Mouse (Mus musculus) midbrain, embryonic 12.5 days (tissue): ENCODE data around the gene Zmiz1. TPM values are rescaled to one million over a fixed set of nuclear protein-coding genes. Genes with fewer than 3 reads are reported as not detected.

Experiments
- ATAC-seq: fragments of 200-750 bp; cut with Nextera tagmentation; 2 replicates; pipeline ENCODE4 v1.8.0; 2017; ENCODE audit warnings: low read depth, moderate TSS enrichment, moderate library complexity; ENCODE audit not compliant: low FRiP score
- H3K27ac ChIP-seq: fragments of 300-500 bp; sonication (generic); replicated peaks from 2 replicates; pipeline ENCODE4 v1.5.1; 2016; ENCODE audit warnings: mild to moderate bottlenecking
- H3K27me3 ChIP-seq: fragments of 300-500 bp; sonication (generic); 2 replicates; pipeline ENCODE4 v1.6.1; 2016; ENCODE audit warnings: mild to moderate bottlenecking
- H3K36me3 ChIP-seq: fragments of 300-500 bp; sonication (generic); 2 replicates; pipeline ENCODE4 v1.6.1; 2016
- H3K4me1 ChIP-seq: fragments of 300-500 bp; sonication (generic); 2 replicates; pipeline ENCODE4 v1.6.1; 2016
- H3K4me2 ChIP-seq: fragments of 300-500 bp; sonication (generic); replicated peaks from 2 replicates; pipeline ENCODE4 v1.6.1; 2016; ENCODE audit warnings: mild to moderate bottlenecking, moderate library complexity
- H3K4me3 ChIP-seq: fragments of 300-500 bp; sonication (generic); 2 replicates; pipeline ENCODE4 v1.5.1; 2016; ENCODE audit warnings: mild to moderate bottlenecking
- H3K9ac ChIP-seq: fragments of 300-500 bp; sonication (generic); replicated peaks from 2 replicates; pipeline ENCODE4 v1.6.1; 2016; ENCODE audit warnings: mild to moderate bottlenecking, moderate library complexity
- H3K9me3 ChIP-seq: fragments of 300-500 bp; sonication (generic); 2 replicates; pipeline ENCODE4 v1.6.1; 2016; ENCODE audit warnings: mild to moderate bottlenecking
- WGBS: fragments of 180-500 bp; shearing (Covaris S2); methylation state at CpG from one replicate; pipeline ENCODE4 v1.1.7; 2016; 5-methylcytosine and 5-hydroxymethylcytosine counted together
- polyA plus RNA-seq: library from polyadenylated mRNA; unstranded; fragments of >200 nt; fragmentation: Nextera tagmentation; extraction: Ambion mirVana; gene quantifications from 2 replicates; pipeline ENCODE4 v1.2.1, GENCODE M21; 2016

Gene Zmiz1
- polyA plus RNA-seq, 1 experiment from 2014 or later, result 79.4 TPM

- WGBS, result 80% methylated on average over 7 of the region's 7 CpGs
- H3K4me3 ChIP-seq, result no peak overlapping the region
- no peak for ATAC-seq
- H3K4me1 ChIP-seq, result peaks cover 94% of the 10 kb centered on the region
- H3K4me2 ChIP-seq, result no peak overlapping the region
- no peak overlapping the region for H3K9ac ChIP-seq
- H3K27me3 ChIP-seq, result no peaks in the 10 kb centered on the region
- no peaks in the 10 kb centered on the region for H3K9me3 ChIP-seq
- no peaks in the 10 kb centered on the region for H3K36me3 ChIP-seq
- H3K27ac ChIP-seq, result peak overlapping the region; percentile 39; the same call in 1 of the 2 replicates
Measured at GRCm38 (mm10) chr14:25487470-25487955, 28.5 kb downstream of the Zmiz1 start.

GRCm38 (mm10) chr14:25488097-25488613 lies 29.2 kb downstream of the Zmiz1 start:
- ATAC-seq, result no peak
- H3K4me2 ChIP-seq, result no peak overlapping the region
- peaks cover 94% of the 10 kb centered on the region for H3K4me1 ChIP-seq

DNA sequence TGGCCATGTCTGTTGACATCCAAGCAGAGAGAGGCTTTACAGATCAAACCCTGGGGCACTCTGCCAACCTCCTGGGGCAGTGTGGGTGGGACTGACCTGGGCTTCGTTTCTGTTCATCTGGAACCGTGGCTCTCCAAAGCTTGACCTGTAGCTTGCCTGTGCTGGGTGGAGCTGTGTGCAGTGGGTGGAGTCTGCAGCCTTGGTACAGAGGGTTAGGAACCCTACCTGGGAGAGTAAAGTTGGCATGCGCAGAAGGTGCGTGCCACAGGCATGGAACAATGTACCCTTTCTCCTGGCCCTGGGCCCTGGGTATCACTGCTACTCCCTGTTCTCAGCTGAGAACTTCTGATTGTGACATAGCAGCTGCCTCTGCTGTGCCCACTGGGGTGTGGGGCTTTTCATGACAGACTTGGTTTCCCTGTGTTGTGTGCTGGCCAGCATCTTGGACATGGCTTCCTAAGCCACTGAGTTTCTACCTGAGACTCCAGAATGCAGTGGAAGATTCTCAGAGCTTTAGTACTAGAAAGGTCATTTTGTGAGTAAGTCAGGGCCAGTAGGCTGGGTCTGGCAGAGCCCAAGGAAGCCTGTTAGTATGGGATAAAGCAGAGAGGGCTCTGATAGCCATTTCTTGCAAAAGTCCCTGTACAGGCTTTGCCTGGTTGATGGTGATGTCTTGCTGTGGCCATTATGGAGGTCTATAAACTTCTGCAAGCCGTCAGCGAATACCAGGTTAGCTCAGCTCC lies 30.5 kb downstream of the Zmiz1 start:
- no peak overlapping the region for H3K9ac ChIP-seq
- no peaks in the 10 kb centered on the region for H3K27me3 ChIP-seq
- H3K4me1 ChIP-seq, result peaks cover 94% of the 10 kb centered on the region
- H3K27ac ChIP-seq, result no peak overlapping the region
- no peak overlapping the region for H3K4me3 ChIP-seq
- no peak overlapping the region for H3K4me2 ChIP-seq
- no peaks in the 10 kb centered on the region for H3K36me3 ChIP-seq
- H3K9me3 ChIP-seq, result no peaks in the 10 kb centered on the region
- no peak for ATAC-seq
- 80% methylated on average over 6 of the region's 6 CpGs for WGBS

More at GRCm38 (mm10) chr14:25488097-25488613, 29.2 kb downstream of the Zmiz1 start:
- Histone ChIP-seq H3K4me3 (no peak overlapping the region), H3K9ac (no peak overlapping the region), H3K27me3 (no peaks in the 10 kb centered on the region), H3K36me3 (no peaks in the 10 kb centered on the region), H3K9me3 (no peaks in the 10 kb centered on the region), H3K27ac (peak overlapping the region; percentile 39)
- WGBS, result 79% methylated on average over 6 of the region's 6 CpGs

- Histone ChIP-seq H3K4me3 (no peak overlapping the region), H3K27me3 (no peaks in the 10 kb centered on the region), H3K9ac (no peak overlapping the region), H3K9me3 (no peaks in the 10 kb centered on the region), H3K4me1 (peaks cover 94% of the 10 kb centered on the region), H3K36me3 (no peaks in the 10 kb centered on the region), H3K4me2 (no peak overlapping the region), H3K27ac (peak overlapping the region; percentile 64)
- no peak for ATAC-seq
- 72% methylated on average over 5 of the region's 5 CpGs for WGBS
Measured at GRCm38 (mm10) chr14:25491961-25492360, 33.0 kb downstream of the Zmiz1 start.

DNA sequence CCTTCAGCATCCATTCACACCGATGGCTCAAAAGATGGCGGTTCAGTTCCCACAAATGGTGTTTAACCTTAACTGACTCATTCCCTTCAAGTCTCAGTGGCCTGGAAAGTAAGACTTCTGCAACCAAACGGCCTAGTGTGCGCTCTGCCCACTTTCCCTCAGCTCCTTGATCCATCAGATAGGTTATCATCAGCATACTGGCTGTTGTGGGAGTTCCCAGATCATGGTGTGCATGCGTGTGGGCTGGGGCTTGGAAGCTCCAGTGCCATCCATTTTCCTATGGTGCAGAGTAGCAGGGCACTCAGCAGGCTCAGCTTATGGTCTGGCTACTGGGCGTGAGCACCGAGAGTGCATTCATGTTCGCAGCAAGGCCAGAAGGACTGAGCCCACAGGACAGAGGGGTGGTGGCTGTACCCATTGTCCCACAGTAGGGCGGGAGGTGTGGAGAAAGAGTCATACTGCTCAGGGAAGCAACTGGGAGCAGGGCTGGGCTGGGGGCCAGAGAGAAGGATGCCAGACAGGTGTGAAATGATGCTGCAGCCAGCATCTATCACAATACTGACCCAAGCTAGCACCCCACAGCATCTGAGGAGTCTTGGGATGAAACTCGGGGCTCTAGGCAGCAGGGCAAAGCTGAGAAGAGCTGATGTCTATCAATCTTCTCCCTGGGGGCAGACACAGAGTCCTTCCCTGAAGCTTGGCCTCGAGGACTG lies 33.7 kb downstream of the Zmiz1 start:
- peaks cover 94% of the 10 kb centered on the region for H3K4me1 ChIP-seq
- H3K27ac ChIP-seq, result peak overlapping the region; percentile 64
- H3K9me3 ChIP-seq, result no peaks in the 10 kb centered on the region
- 82% methylated on average over 11 of the region's 11 CpGs for WGBS
- no peak overlapping the region; the same call in 1 of the 2 replicates for H3K4me2 ChIP-seq
- H3K9ac ChIP-seq, result no peak overlapping the region; the same call in 1 of the 2 replicates
- no peak overlapping the region for H3K4me3 ChIP-seq
- H3K27me3 ChIP-seq, result no peaks in the 10 kb centered on the region
- no peak for ATAC-seq
- H3K36me3 ChIP-seq, result no peaks in the 10 kb centered on the region

DNA sequence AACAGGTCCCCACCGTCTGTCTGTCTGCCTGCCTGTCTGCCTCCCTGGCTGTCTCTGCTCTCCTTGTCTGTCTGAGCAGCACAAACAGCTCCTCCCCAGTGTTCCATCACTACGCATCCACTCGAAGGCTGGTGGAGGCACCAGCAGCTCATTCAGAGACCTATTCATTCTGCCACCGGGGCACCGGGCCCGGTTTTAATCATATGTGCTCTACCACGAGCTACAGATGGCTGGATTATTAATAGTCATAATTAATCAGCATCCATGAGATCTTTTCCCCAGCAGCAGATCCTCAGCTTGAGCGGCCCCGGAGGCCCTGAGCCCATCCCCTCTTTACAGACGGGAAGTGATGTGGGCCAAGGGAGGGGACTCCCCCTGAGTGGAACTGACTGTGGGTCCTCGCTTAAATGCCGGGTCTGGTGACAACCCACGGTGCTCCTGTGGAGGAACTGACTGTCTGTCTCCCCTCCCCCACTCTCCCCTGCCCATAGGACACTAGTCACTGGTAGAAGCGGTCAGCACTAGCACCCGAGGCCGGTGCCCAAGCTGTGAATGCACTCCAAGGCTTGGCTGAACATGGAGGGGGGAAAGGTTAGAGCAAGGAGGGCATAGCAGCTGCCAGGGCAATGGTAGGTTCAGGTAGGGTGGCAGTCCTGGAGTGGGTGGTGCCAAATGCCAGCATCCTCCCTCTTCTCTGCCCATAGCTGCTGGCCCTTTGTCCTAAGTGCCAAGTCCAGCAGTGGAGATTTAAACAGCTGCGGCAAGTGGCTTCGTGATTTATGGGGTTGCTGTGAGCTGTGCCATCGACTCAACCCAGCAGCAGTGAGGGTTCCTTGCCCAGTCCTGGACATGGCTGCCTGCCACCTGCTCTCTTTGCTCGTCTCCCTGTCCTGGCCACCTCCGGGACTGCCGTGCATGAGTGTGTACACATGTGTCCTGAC lies 34.6 kb downstream of the Zmiz1 start:
- Histone ChIP-seq H3K27me3 (no peaks in the 10 kb centered on the region), H3K9ac (peak overlapping the region; percentile 29; the same call in 1 of the 2 replicates), H3K4me2 (no peak overlapping the region; the same call in 1 of the 2 replicates), H3K4me1 (peaks cover 94% of the 10 kb centered on the region), H3K9me3 (no peaks in the 10 kb centered on the region), H3K4me3 (no peak overlapping the region), H3K36me3 (no peaks in the 10 kb centered on the region), H3K27ac (peak overlapping the region; percentile 64)
- ATAC-seq, result peak; percentile 12; the same call in 1 of the 2 replicates
- WGBS, result 70% methylated on average over 22 of the region's 22 CpGs

DNA sequence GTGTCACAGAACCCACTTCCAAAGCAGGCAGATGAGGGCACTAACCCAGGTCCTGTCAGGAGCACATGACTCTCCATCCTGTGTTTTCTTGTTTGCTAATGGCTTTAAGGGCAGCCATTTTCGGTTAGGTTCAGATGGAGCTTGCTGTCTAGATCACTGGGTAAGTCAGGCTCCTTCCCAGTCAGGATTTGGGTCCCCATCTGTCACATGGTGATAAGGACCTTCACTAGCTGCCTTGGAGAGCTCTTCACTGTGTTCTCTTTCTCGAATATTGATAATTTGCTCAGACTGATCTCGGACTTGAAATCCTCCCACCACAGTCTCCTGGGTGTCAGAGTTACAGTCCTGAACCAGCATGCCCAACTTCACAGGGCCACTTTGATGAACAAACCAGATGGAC lies 35.8 kb downstream of the Zmiz1 start:
- Histone ChIP-seq H3K27me3 (no peaks in the 10 kb centered on the region), H3K36me3 (0 out of 2 replicates have a peak, but pooled peaks cover 5% of the 10 kb centered on the region), H3K27ac (peak overlapping the region; percentile 40; the same call in 1 of the 2 replicates), H3K4me3 (no peak overlapping the region), H3K4me1 (peaks cover 94% of the 10 kb centered on the region), H3K9ac (no peak overlapping the region), H3K9me3 (no peaks in the 10 kb centered on the region), H3K4me2 (no peak overlapping the region)
- 84% methylated on average over 3 of the region's 3 CpGs for WGBS
- ATAC-seq, result no peak

DNA sequence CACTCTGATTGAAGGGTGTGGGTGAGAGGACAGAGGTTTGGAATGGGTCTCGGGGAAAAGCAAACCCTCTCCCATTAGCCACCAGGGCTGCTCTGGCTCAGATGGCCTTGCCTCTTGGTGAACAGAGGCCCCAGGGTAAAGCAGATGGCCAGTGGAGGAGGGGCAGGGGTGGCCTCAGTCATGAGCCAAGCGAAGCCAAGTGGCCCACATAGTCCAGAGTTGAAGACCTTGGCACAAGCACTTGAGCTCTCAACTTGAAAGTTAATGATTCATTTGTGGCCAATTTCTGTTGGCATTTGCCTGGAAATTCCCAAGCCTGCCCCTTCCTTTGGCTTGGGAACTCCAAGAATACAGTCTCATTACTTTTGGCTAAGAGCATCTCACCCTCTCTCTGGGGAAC lies 37.1 kb downstream of the Zmiz1 start:
- no peaks in the 10 kb centered on the region for H3K27me3 ChIP-seq
- 0 out of 2 replicates have a peak overlapping the region, but pooled peaks have one; percentile 49 for H3K27ac ChIP-seq
- H3K4me1 ChIP-seq, result peaks cover 99% of the 10 kb centered on the region
- no peak overlapping the region for H3K4me2 ChIP-seq
- H3K9ac ChIP-seq, result 0 out of 2 replicates have a peak overlapping the region, but pooled peaks have one; percentile 28
- H3K36me3 ChIP-seq, result 0 out of 2 replicates have a peak, but pooled peaks cover 5% of the 10 kb centered on the region
- no peaks in the 10 kb centered on the region for H3K9me3 ChIP-seq
- ATAC-seq, result no peak
- no peak overlapping the region for H3K4me3 ChIP-seq
- WGBS, result 66% methylated on average over 2 of the region's 2 CpGs

- no peak overlapping the region for H3K9ac ChIP-seq
Measured at GRCm38 (mm10) chr14:25496989-25497388, 38.0 kb downstream of the Zmiz1 start.

DNA sequence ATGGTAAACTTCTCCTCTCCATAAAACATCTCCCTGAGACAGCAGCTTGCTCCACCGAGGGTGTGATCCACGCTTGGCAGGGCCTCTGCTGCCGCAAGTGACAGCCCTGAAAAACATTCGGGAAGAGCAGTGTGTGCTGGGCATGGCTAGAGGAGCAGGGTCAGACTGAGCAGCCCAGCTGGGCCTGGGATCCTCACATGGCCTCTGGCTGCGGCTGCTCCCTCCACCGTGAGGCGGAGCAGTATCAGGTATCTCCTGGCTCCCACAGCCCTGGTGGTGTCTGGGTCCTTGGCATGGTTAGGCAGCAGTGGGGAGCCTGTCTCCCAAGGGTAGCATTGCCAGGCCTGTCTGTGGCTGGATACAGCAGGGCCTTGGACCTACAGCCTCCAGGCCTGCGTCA lies 38.6 kb downstream of the Zmiz1 start:
- H3K27me3 ChIP-seq, result no peaks in the 10 kb centered on the region
- peak overlapping the region; percentile 39; the same call in 1 of the 2 replicates for H3K9ac ChIP-seq
- peaks cover 91% of the 10 kb centered on the region for H3K4me1 ChIP-seq
- WGBS, result 42% methylated on average over 8 of the region's 8 CpGs
- 0 out of 2 replicates have a peak overlapping the region, but pooled peaks have one; percentile 0 for H3K4me2 ChIP-seq
- ATAC-seq, result no peak
- H3K4me3 ChIP-seq, result no peak overlapping the region
- H3K9me3 ChIP-seq, result no peaks in the 10 kb centered on the region
- H3K27ac ChIP-seq, result peak overlapping the region; percentile 79
- peaks cover 13% of the 10 kb centered on the region; the same call in 1 of the 2 replicates for H3K36me3 ChIP-seq

More at GRCm38 (mm10) chr14:25496989-25497388, 38.0 kb downstream of the Zmiz1 start:
- Histone ChIP-seq H3K27ac (peak overlapping the region; percentile 79), H3K9me3 (no peaks in the 10 kb centered on the region), H3K4me2 (no peak overlapping the region), H3K4me1 (peaks cover 97% of the 10 kb centered on the region), H3K36me3 (0 out of 2 replicates have a peak, but pooled peaks cover 7% of the 10 kb centered on the region), H3K4me3 (no peak overlapping the region), H3K27me3 (no peaks in the 10 kb centered on the region)
- 60% methylated on average over 3 of the region's 3 CpGs for WGBS
- ATAC-seq, result no peak

DNA sequence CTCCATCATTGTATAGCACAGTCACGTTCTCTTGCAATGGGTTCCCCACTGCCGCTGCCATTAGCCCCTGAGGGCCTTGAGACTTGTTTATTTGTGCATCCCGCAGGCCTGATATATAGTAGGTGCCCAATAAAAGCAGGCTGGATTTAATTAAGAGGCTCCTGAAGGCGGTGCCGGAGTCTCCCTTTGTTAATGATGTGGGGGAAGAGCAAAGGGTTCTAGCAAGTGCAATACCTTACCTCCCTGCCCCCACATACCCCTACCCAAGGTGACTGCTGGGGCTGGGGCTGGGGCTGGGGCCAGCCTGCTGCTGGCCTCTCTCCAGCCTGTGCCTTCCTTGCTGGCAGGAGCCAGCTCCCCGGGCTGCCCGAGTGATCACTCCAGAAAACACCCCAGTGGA lies 39.4 kb downstream of the Zmiz1 start:
- peaks cover 21% of the 10 kb centered on the region for H3K36me3 ChIP-seq
- peaks cover 83% of the 10 kb centered on the region for H3K4me1 ChIP-seq
- no peaks in the 10 kb centered on the region for H3K27me3 ChIP-seq
- H3K9me3 ChIP-seq, result no peaks in the 10 kb centered on the region
- H3K4me2 ChIP-seq, result no peak overlapping the region
- H3K9ac ChIP-seq, result no peak overlapping the region; the same call in 1 of the 2 replicates
- WGBS, result 33% methylated on average over 7 of the region's 7 CpGs
- no peak overlapping the region for H3K4me3 ChIP-seq
- H3K27ac ChIP-seq, result peak overlapping the region; percentile 79
- 0 out of 2 replicates have a peak, but pooled peaks have one; percentile 29 for ATAC-seq
